Mouse (Mus musculus): Measurements from ENCODE around the gene Cblc. TPM values are rescaled to one million over a fixed set of nuclear protein-coding genes. Genes with fewer than 3 reads are reported as not detected.

The Cblc gene
- 0.54 TPM in 1 of 2 replicates, not detected in the other for polyA plus RNA-seq (2014; fragmentation: Nextera tagmentation; extraction: Ambion mirVana)

DNA sequence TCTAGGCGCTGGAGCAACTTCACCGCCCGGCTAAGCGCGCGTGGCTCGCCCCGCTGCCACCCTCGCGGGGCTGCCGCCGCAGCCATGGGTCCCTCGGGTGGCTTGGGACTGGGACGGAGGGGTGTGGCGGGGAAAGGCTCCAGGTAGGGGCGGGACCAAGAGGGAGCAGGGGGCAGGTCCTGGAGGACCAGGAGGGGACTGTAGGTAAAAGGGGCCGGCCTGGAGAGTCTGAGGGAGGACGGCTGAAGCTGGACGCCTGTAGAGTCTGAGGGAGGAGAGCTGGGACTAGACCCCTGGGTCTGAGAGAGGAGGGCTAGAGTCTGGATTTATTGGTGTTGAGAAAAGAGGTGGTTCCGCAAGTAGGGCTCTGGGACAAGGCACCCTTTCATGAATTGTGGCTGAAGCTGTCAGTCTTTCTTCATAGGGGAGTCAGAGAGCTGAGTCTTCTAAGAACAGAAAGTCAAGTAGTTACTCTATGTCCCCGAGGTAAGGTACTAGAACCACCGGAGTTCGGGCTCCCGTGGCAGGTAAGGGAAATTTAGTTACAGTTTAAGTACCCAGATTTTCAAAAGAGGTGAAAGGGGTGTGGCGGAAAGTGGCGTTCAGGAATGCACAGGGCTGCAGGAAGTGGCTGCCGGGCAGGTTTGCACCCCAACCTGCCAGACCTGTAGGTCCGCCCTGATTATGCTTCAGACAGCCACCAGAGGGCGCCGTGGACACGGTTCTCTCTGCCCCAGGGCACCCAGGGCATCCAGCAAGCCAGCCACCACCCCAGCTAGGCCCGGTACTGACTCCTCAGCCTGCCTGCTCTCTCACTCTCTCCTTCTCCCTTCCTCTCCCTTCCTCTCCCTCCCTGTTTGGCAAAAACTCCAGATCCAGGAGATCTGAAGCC is at the start of gene Cblc:
Gene Cblc (minus strand): TSS at position 113 of the 892 bp plus-strand sequence.
- Histone ChIP-seq H3K9me3 (ENCODE audit: control insufficient read depth, low read length) (no peaks in the 10 kb centered on the region), H3K4me1 (ENCODE audit: control insufficient read depth, insufficient read depth, low read length) (no peaks in the 10 kb centered on the region), H3K4me2 (ENCODE audit: low read depth, low read length) (no peak within 1 kb of the TSS), H3K27me3 (ENCODE audit: control insufficient read depth, insufficient read depth, low read length) (peaks cover 6% of the 10 kb centered on the region), H3K27ac (ENCODE audit: low read depth, low read length) (no peak within 1 kb of the TSS), H3K9ac (replicated peaks; ENCODE audit: low read depth, low read length) (no peak within 1 kb of the TSS), H3K36me3 (ENCODE audit: control insufficient read depth, insufficient read depth, low read length) (no peaks in the 10 kb centered on the region), H3K4me3 (ENCODE audit: low read depth, low read length) (no peak within 1 kb of the TSS)
- WGBS, result 3% methylated on average over 32 of the region's 32 CpGs
- no peak for ATAC-seq (ENCODE audit: low read depth)

GRCm38 (mm10) chr7:19844521-19845171 is 48.0 kb upstream of the Cblc start:
- WGBS, result 67% methylated on average over 15 of the region's 15 CpGs

DNA sequence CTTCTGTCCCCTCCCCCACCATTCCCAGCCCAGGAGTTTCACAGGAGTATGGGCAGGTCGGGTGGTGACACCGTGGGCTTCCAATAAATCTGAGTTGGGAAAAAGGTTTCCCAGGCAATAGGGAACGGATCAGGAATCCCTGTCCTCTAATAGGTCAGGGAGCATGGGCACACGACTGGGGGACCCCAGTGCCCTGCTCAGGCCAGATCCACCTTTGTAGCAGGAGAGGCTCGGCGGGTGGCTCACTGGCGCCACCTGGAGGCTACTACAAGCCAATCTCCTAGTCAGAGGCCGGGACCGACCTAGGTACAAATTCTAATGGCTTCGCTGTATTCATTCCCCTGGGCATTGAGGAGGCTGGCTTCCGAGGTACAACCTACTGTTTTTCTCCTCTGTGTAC is 47.0 kb upstream of the Cblc start:
- Histone ChIP-seq H3K36me3 (ENCODE audit: control insufficient read depth, insufficient read depth, low read length) (no peaks in the 10 kb centered on the region), H3K9ac (replicated peaks; ENCODE audit: low read depth, low read length) (no peak overlapping the region), H3K4me3 (ENCODE audit: low read depth, low read length) (no peak overlapping the region), H3K27me3 (ENCODE audit: control insufficient read depth, insufficient read depth, low read length) (no peaks in the 10 kb centered on the region), H3K27ac (ENCODE audit: low read depth, low read length) (no peak overlapping the region), H3K4me1 (ENCODE audit: control insufficient read depth, insufficient read depth, low read length) (no peaks in the 10 kb centered on the region), H3K4me2 (ENCODE audit: low read depth, low read length) (no peak overlapping the region), H3K9me3 (ENCODE audit: control insufficient read depth, low read length) (no peaks in the 10 kb centered on the region)
- peak; percentile 84; the same call in 1 of the 2 replicates for ATAC-seq (ENCODE audit: low read depth)
- WGBS, result 4% methylated on average over 11 of the region's 11 CpGs

More at GRCm38 (mm10) chr7:19844521-19845171, 48.0 kb upstream of the Cblc start:
- Histone ChIP-seq H3K9me3 (ENCODE audit: control insufficient read depth, low read length) (no peaks in the 10 kb centered on the region), H3K9ac (replicated peaks; ENCODE audit: low read depth, low read length) (no peak overlapping the region), H3K36me3 (ENCODE audit: control insufficient read depth, insufficient read depth, low read length) (no peaks in the 10 kb centered on the region), H3K27ac (ENCODE audit: low read depth, low read length) (no peak overlapping the region), H3K4me2 (ENCODE audit: low read depth, low read length) (no peak overlapping the region), H3K4me1 (ENCODE audit: control insufficient read depth, insufficient read depth, low read length) (no peaks in the 10 kb centered on the region), H3K4me3 (ENCODE audit: low read depth, low read length) (no peak overlapping the region), H3K27me3 (ENCODE audit: control insufficient read depth, insufficient read depth, low read length) (no peaks in the 10 kb centered on the region)
- no peak for ATAC-seq (ENCODE audit: low read depth)

GRCm38 (mm10) chr7:19842885-19843504 is 46.4 kb upstream of the Cblc start:
- no peaks in the 10 kb centered on the region for H3K27me3 ChIP-seq (ENCODE audit: control insufficient read depth, insufficient read depth, low read length)
- no peaks in the 10 kb centered on the region for H3K9me3 ChIP-seq (ENCODE audit: control insufficient read depth, low read length)
- no peak overlapping the region for H3K9ac ChIP-seq (replicated peaks; ENCODE audit: low read depth, low read length)
- ATAC-seq (ENCODE audit: low read depth), result no peak
- H3K36me3 ChIP-seq (ENCODE audit: control insufficient read depth, insufficient read depth, low read length), result no peaks in the 10 kb centered on the region
- no peak overlapping the region for H3K27ac ChIP-seq (ENCODE audit: low read depth, low read length)
- 35% methylated on average over 19 of the region's 19 CpGs for WGBS
- no peak overlapping the region for H3K4me3 ChIP-seq (ENCODE audit: low read depth, low read length)
- no peaks in the 10 kb centered on the region for H3K4me1 ChIP-seq (ENCODE audit: control insufficient read depth, insufficient read depth, low read length)
- no peak overlapping the region for H3K4me2 ChIP-seq (ENCODE audit: low read depth, low read length)

GRCm38 (mm10) chr7:19841686-19842413 is 45.2 kb upstream of the Cblc start:
- no peak overlapping the region for H3K4me3 ChIP-seq (ENCODE audit: low read depth, low read length)
- WGBS, result 79% methylated on average over 21 of the region's 21 CpGs
- H3K9me3 ChIP-seq (ENCODE audit: control insufficient read depth, low read length), result no peaks in the 10 kb centered on the region
- H3K4me1 ChIP-seq (ENCODE audit: control insufficient read depth, insufficient read depth, low read length), result no peaks in the 10 kb centered on the region
- H3K4me2 ChIP-seq (ENCODE audit: low read depth, low read length), result no peak overlapping the region
- no peaks in the 10 kb centered on the region for H3K27me3 ChIP-seq (ENCODE audit: control insufficient read depth, insufficient read depth, low read length)
- H3K36me3 ChIP-seq (ENCODE audit: control insufficient read depth, insufficient read depth, low read length), result no peaks in the 10 kb centered on the region
- H3K27ac ChIP-seq (ENCODE audit: low read depth, low read length), result no peak overlapping the region
- no peak overlapping the region for H3K9ac ChIP-seq (replicated peaks; ENCODE audit: low read depth, low read length)
- no peak for ATAC-seq (ENCODE audit: low read depth)

GRCm38 (mm10) chr7:19840936-19841335 is 44.3 kb upstream of the Cblc start:
- Histone ChIP-seq H3K9ac (replicated peaks; ENCODE audit: low read depth, low read length) (no peak overlapping the region), H3K36me3 (ENCODE audit: control insufficient read depth, insufficient read depth, low read length) (no peaks in the 10 kb centered on the region), H3K27ac (ENCODE audit: low read depth, low read length) (no peak overlapping the region), H3K27me3 (ENCODE audit: control insufficient read depth, insufficient read depth, low read length) (no peaks in the 10 kb centered on the region), H3K4me1 (ENCODE audit: control insufficient read depth, insufficient read depth, low read length) (no peaks in the 10 kb centered on the region), H3K4me2 (ENCODE audit: low read depth, low read length) (no peak overlapping the region), H3K4me3 (ENCODE audit: low read depth, low read length) (no peak overlapping the region), H3K9me3 (ENCODE audit: control insufficient read depth, low read length) (no peaks in the 10 kb centered on the region)
- 85% methylated on average over 3 of the region's 3 CpGs for WGBS
- no peak for ATAC-seq (ENCODE audit: low read depth)

DNA sequence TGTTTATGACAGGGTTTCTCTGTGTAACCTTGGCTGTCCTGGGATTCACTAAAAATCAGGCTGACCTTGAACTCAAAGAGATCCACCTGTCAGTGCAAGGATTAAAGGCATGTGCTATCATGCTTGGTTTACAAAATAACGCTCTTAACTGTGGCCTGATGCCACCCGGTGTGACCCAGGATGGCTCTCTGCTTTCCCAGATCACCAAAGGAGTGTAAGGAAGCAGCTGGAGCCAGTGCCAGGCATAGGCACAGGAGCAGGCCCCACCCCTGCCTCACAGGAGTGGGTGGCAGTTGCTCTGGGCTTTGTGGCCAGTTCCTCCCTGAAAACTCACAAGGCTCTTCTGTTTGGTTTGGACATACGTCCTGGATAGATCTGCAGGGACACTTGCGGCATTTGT is 43.8 kb upstream of the Cblc start:
- Histone ChIP-seq H3K9me3 (ENCODE audit: control insufficient read depth, low read length) (no peaks in the 10 kb centered on the region), H3K36me3 (ENCODE audit: control insufficient read depth, insufficient read depth, low read length) (no peaks in the 10 kb centered on the region), H3K4me2 (ENCODE audit: low read depth, low read length) (no peak overlapping the region), H3K9ac (replicated peaks; ENCODE audit: low read depth, low read length) (no peak overlapping the region), H3K27me3 (ENCODE audit: control insufficient read depth, insufficient read depth, low read length) (no peaks in the 10 kb centered on the region), H3K27ac (ENCODE audit: low read depth, low read length) (no peak overlapping the region), H3K4me3 (ENCODE audit: low read depth, low read length) (no peak overlapping the region), H3K4me1 (ENCODE audit: control insufficient read depth, insufficient read depth, low read length) (no peaks in the 10 kb centered on the region)
- no peak for ATAC-seq (ENCODE audit: low read depth)
- WGBS, result 80% methylated on average over 4 of the region's 4 CpGs

DNA sequence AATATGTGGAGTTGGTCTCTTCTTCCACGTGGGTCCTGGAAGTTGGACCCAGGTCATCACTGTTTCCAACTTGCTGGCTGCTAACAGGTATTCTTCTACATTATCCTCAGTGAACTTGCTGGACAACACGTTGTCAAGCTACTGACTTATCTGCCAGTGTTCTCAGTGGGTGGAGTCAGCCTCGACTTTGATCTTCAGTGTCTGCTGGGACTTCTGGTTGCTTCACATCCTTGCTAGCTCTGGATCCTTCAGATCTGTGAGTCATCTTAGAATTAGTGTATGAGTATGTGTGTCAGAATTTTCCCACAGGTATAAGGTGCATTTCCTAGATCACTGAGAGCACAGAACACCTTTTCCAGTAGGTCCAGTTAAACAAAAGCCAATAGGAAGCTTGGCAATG is 40.2 kb upstream of the Cblc start:
- WGBS, result 70% methylated on average over 3 of the region's 3 CpGs
- Histone ChIP-seq H3K9me3 (ENCODE audit: control insufficient read depth, low read length) (no peaks in the 10 kb centered on the region), H3K4me1 (ENCODE audit: control insufficient read depth, insufficient read depth, low read length) (no peaks in the 10 kb centered on the region), H3K27me3 (ENCODE audit: control insufficient read depth, insufficient read depth, low read length) (no peaks in the 10 kb centered on the region), H3K27ac (ENCODE audit: low read depth, low read length) (no peak overlapping the region), H3K36me3 (ENCODE audit: control insufficient read depth, insufficient read depth, low read length) (no peaks in the 10 kb centered on the region), H3K4me3 (ENCODE audit: low read depth, low read length) (no peak overlapping the region), H3K9ac (replicated peaks; ENCODE audit: low read depth, low read length) (no peak overlapping the region), H3K4me2 (ENCODE audit: low read depth, low read length) (no peak overlapping the region)
- ATAC-seq (ENCODE audit: low read depth), result no peak

Measured in neural tube, embryonic 14.5 days (tissue).